Mouse (Mus musculus): ENCODE measurements around the gene Rgp1. TPM values are rescaled to one million over a fixed set of nuclear protein-coding genes. Genes with fewer than 3 reads are reported as not detected.
A peak's percentile ranks its signal among the peaks of the same experiment; 100 is the strongest.

Gene Rgp1
- 27.9 and 30.9 TPM in 2 replicates for polyA plus RNA-seq (2011; ENCODE audit: insufficient read depth, insufficient read length, low read depth, missing spikeins)

DNA sequence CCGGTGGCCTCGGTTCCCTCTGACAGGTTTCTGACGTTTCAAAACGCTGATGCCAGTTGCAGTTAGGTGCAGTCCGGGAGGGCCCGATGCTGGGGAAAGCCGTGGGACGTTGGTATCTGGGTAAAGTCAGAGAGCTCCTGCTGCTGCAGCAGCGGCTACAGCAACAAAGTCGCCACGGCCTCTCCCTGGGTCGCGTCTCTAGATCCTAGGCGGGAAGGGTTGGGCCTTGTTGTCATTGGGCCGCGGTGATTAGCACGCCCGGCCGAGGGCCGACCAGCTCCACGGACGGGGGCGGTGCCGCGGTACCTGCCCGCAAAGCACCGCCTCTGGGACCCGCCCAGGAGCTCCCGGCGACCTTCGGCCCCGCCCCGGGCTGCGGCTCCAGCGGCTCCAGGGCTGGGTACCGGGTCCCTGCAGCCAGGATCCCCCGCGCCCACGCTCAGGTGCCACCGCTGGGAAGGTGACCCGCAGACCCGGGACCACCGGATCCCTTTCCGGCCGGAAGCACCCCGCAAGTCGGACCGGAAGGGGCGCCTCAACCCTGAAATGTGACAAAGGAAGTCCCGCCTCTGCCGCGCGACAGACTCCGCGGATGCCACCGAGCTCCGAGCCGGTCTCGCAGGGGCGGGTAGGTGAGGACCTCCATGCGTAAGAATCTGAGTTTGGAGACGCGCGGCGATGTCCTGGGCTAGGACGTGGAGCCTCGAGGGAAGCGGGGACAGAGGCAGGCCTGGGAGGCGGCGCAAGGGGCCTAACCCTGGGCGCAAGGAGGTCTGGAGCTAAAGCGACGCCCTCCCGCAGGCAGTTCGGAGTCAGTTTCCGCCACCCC, at the start of gene Rgp1, which contains the start of gene Gba2:
Gene Rgp1 (plus strand): TSS at position 340 of the 829 bp plus-strand sequence.
Gene Gba2 (minus strand): TSS at position 498 of the 829 bp plus-strand sequence.
- H3K27me3 ChIP-seq (ENCODE audit: control insufficient read depth, insufficient read depth, low read length, poor library complexity, severe bottlenecking), result no peaks in the 10 kb centered on the region
- TF ChIP-seq CTCF (IDR thresholded peaks at IDR 0.05; ENCODE audit: low read depth, low read length) (no peak), POLR2A (IDR thresholded peaks at IDR 0.05; ENCODE audit: insufficient read depth, low read length) (no peak), EP300 (IDR thresholded peaks at IDR 0.05; ENCODE audit: insufficient read depth, low read depth, low read length) (no peak)
- H3K36me3 ChIP-seq (ENCODE audit: control insufficient read depth, insufficient read depth, low read length, poor library complexity, severe bottlenecking), result peaks cover 7% of the 10 kb centered on the region
- peaks cover 3% of the 10 kb centered on the region for H3K4me1 ChIP-seq (ENCODE audit: control insufficient read depth, insufficient read depth, low read length)
- peak within 1 kb of the TSS; percentile 75 for H3K9ac ChIP-seq (ENCODE audit: low read depth, poor library complexity, severe bottlenecking)
- H3K9me3 ChIP-seq (replicated peaks; ENCODE audit: control insufficient read depth, insufficient read depth, low read length, poor library complexity, severe bottlenecking), result no peaks in the 10 kb centered on the region
- peak within 1 kb of the TSS; percentile 91 for H3K4me3 ChIP-seq (ENCODE audit: low read depth, low read length)
- no peak within 1 kb of the TSS for H3K27ac ChIP-seq (ENCODE audit: insufficient read depth, low read length)

DNA sequence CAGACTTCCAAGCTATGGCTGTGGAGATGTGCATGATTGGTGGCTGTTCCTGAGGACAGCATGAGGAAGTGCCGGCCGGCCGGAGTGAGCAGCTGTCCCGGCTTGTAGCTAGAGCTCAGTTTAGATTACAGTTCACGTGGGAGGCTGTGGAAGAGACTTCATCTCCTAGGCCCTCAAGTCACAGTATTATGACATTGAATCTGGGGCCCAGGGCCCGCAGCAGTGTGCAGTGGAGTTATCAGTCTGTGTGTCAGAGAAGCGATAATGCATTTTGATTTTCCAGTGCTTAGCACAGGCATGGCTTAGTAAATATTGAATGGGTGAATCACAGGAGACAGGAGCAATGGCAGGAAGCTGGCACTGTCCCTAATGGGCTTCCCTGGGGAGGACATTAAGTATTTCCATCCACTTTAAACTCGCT, 48.4 kb upstream of the Rgp1 start:
- TF ChIP-seq EP300 (IDR thresholded peaks at IDR 0.05; ENCODE audit: insufficient read depth, low read depth, low read length), result no peak
- TF ChIP-seq POLR2A (IDR thresholded peaks at IDR 0.05; ENCODE audit: insufficient read depth, low read length), result no peak
- TF ChIP-seq CTCF (IDR thresholded peaks at IDR 0.05; ENCODE audit: low read depth, low read length), result no peak
- Histone ChIP-seq H3K27me3 (ENCODE audit: control insufficient read depth, insufficient read depth, low read length, poor library complexity, severe bottlenecking) (no peaks in the 10 kb centered on the region), H3K36me3 (ENCODE audit: control insufficient read depth, insufficient read depth, low read length, poor library complexity, severe bottlenecking) (peaks cover 19% of the 10 kb centered on the region), H3K4me1 (ENCODE audit: control insufficient read depth, insufficient read depth, low read length) (peaks cover 2% of the 10 kb centered on the region), H3K4me3 (ENCODE audit: low read depth, low read length) (no peak overlapping the region), H3K9ac (ENCODE audit: low read depth, poor library complexity, severe bottlenecking) (no peak overlapping the region), H3K9me3 (replicated peaks; ENCODE audit: control insufficient read depth, insufficient read depth, low read length, poor library complexity, severe bottlenecking) (no peaks in the 10 kb centered on the region), H3K27ac (ENCODE audit: insufficient read depth, low read length) (no peak overlapping the region)

GRCm38 (mm10) chr4:43530581-43530980, 47.9 kb upstream of the Rgp1 start:
- peak; percentile 67 for TF ChIP-seq CTCF (IDR thresholded peaks at IDR 0.05; ENCODE audit: low read depth, low read length)
- TF ChIP-seq EP300 (IDR thresholded peaks at IDR 0.05; ENCODE audit: insufficient read depth, low read depth, low read length), result no peak
- no peak for TF ChIP-seq POLR2A (IDR thresholded peaks at IDR 0.05; ENCODE audit: insufficient read depth, low read length)
- Histone ChIP-seq H3K9me3 (replicated peaks; ENCODE audit: control insufficient read depth, insufficient read depth, low read length, poor library complexity, severe bottlenecking) (no peaks in the 10 kb centered on the region), H3K9ac (ENCODE audit: low read depth, poor library complexity, severe bottlenecking) (no peak overlapping the region), H3K4me1 (ENCODE audit: control insufficient read depth, insufficient read depth, low read length) (peaks cover 3% of the 10 kb centered on the region), H3K27ac (ENCODE audit: insufficient read depth, low read length) (no peak overlapping the region), H3K36me3 (ENCODE audit: control insufficient read depth, insufficient read depth, low read length, poor library complexity, severe bottlenecking) (peaks cover 24% of the 10 kb centered on the region), H3K27me3 (ENCODE audit: control insufficient read depth, insufficient read depth, low read length, poor library complexity, severe bottlenecking) (no peaks in the 10 kb centered on the region), H3K4me3 (ENCODE audit: low read depth, low read length) (no peak overlapping the region)

DNA sequence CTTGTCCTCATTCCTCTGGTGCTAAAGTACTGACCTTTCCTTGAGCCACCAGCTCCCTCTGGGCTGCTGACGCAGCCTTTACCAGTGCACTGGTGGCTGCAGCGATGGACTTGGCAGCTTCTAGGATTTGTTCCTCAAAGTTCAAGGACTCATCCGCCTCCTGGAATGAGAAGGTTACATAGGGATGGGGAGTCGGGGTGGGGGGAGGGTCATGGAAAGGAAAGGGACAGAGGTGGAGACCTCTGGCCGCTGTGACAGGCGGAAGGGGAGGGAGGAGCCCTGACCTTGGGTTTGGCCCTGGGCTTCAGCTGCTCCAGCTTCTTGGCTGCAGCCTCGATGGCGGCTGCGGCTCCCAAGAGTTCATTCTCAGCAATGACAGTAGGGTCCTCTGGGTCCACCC, 45.2 kb upstream of the Rgp1 start:
- peaks cover 3% of the 10 kb centered on the region for H3K4me1 ChIP-seq (ENCODE audit: control insufficient read depth, insufficient read depth, low read length)
- no peaks in the 10 kb centered on the region for H3K9me3 ChIP-seq (replicated peaks; ENCODE audit: control insufficient read depth, insufficient read depth, low read length, poor library complexity, severe bottlenecking)
- no peak for TF ChIP-seq CTCF (IDR thresholded peaks at IDR 0.05; ENCODE audit: low read depth, low read length)
- no peak for TF ChIP-seq EP300 (IDR thresholded peaks at IDR 0.05; ENCODE audit: insufficient read depth, low read depth, low read length)
- TF ChIP-seq POLR2A (IDR thresholded peaks at IDR 0.05; ENCODE audit: insufficient read depth, low read length), result no peak
- no peak overlapping the region for H3K4me3 ChIP-seq (ENCODE audit: low read depth, low read length)
- peaks cover 41% of the 10 kb centered on the region for H3K36me3 ChIP-seq (ENCODE audit: control insufficient read depth, insufficient read depth, low read length, poor library complexity, severe bottlenecking)
- H3K27ac ChIP-seq (ENCODE audit: insufficient read depth, low read length), result no peak overlapping the region
- no peaks in the 10 kb centered on the region for H3K27me3 ChIP-seq (ENCODE audit: control insufficient read depth, insufficient read depth, low read length, poor library complexity, severe bottlenecking)
- H3K9ac ChIP-seq (ENCODE audit: low read depth, poor library complexity, severe bottlenecking), result no peak overlapping the region

- TF ChIP-seq CTCF (IDR thresholded peaks at IDR 0.05; ENCODE audit: low read depth, low read length) (no peak), EP300 (IDR thresholded peaks at IDR 0.05; ENCODE audit: insufficient read depth, low read depth, low read length) (no peak), POLR2A (IDR thresholded peaks at IDR 0.05; ENCODE audit: insufficient read depth, low read length) (no peak)
- Histone ChIP-seq H3K4me1 (ENCODE audit: control insufficient read depth, insufficient read depth, low read length) (peaks cover 3% of the 10 kb centered on the region), H3K27me3 (ENCODE audit: control insufficient read depth, insufficient read depth, low read length, poor library complexity, severe bottlenecking) (no peaks in the 10 kb centered on the region), H3K9me3 (replicated peaks; ENCODE audit: control insufficient read depth, insufficient read depth, low read length, poor library complexity, severe bottlenecking) (peaks cover 10% of the 10 kb centered on the region), H3K9ac (ENCODE audit: low read depth, poor library complexity, severe bottlenecking) (no peak overlapping the region), H3K36me3 (ENCODE audit: control insufficient read depth, insufficient read depth, low read length, poor library complexity, severe bottlenecking) (peaks cover 64% of the 10 kb centered on the region), H3K4me3 (ENCODE audit: low read depth, low read length) (no peak overlapping the region), H3K27ac (ENCODE audit: insufficient read depth, low read length) (no peak overlapping the region)
These were observed 42.9 kb upstream of the Rgp1 start for GRCm38 (mm10) chr4:43535628-43536027.

GRCm38 (mm10) chr4:43536031-43536430, 42.5 kb upstream of the Rgp1 start:
- peaks cover 64% of the 10 kb centered on the region for H3K36me3 ChIP-seq (ENCODE audit: control insufficient read depth, insufficient read depth, low read length, poor library complexity, severe bottlenecking)
- H3K4me1 ChIP-seq (ENCODE audit: control insufficient read depth, insufficient read depth, low read length), result peaks cover 3% of the 10 kb centered on the region
- TF ChIP-seq POLR2A (IDR thresholded peaks at IDR 0.05; ENCODE audit: insufficient read depth, low read length) (no peak), CTCF (IDR thresholded peaks at IDR 0.05; ENCODE audit: low read depth, low read length) (no peak), EP300 (IDR thresholded peaks at IDR 0.05; ENCODE audit: insufficient read depth, low read depth, low read length) (no peak)
- no peak overlapping the region for H3K4me3 ChIP-seq (ENCODE audit: low read depth, low read length)
- H3K9ac ChIP-seq (ENCODE audit: low read depth, poor library complexity, severe bottlenecking), result no peak overlapping the region
- no peaks in the 10 kb centered on the region for H3K27me3 ChIP-seq (ENCODE audit: control insufficient read depth, insufficient read depth, low read length, poor library complexity, severe bottlenecking)
- no peak overlapping the region for H3K27ac ChIP-seq (ENCODE audit: insufficient read depth, low read length)
- H3K9me3 ChIP-seq (replicated peaks; ENCODE audit: control insufficient read depth, insufficient read depth, low read length, poor library complexity, severe bottlenecking), result peaks cover 14% of the 10 kb centered on the region

Measured in ES-Bruce4 (cell line).